Mouse (Mus musculus) E14TG2a.4 (cell line): ENCODE measurements around the gene Oit1.

Source experiments
- H3K27me3 ChIP-seq: 2 replicates; pipeline ENCODE4 v1.6.1; 2014; ENCODE audit warnings: low read length, control low read depth; ENCODE audit not compliant: insufficient read depth
- H3K36me3 ChIP-seq: 2 replicates; pipeline ENCODE4 v1.6.1; 2014; ENCODE audit warnings: low read length, control low read depth; ENCODE audit not compliant: insufficient read depth
- H3K4me1 ChIP-seq: replicated peaks from 2 replicates; pipeline ENCODE4 v1.6.1; 2014; ENCODE audit warnings: low read depth, low read length, control low read depth
- H3K4me3 ChIP-seq: replicated peaks from 2 replicates; pipeline ENCODE4 v1.5.1; 2014; ENCODE audit warnings: mild to moderate bottlenecking, low read length
- H3K9me3 ChIP-seq: 2 replicates; pipeline ENCODE4 v1.6.1; 2014; ENCODE audit warnings: low read length, control low read depth
- CTCF ChIP-seq: conservative IDR thresholded peaks from 2 replicates; pipeline ENCODE4 v1.5.1; 2014; ENCODE audit warnings: low read length
- NANOG ChIP-seq: IDR thresholded peaks from 2 replicates; pipeline ENCODE4 v1.6.1; 2014; ENCODE audit warnings: borderline replicate concordance, low read length, mixed read lengths
- POU5F1 ChIP-seq: IDR thresholded peaks from 2 replicates; pipeline ENCODE4 v1.6.1; 2014; ENCODE audit warnings: low read length, borderline replicate concordance

The Oit1 gene

DNA sequence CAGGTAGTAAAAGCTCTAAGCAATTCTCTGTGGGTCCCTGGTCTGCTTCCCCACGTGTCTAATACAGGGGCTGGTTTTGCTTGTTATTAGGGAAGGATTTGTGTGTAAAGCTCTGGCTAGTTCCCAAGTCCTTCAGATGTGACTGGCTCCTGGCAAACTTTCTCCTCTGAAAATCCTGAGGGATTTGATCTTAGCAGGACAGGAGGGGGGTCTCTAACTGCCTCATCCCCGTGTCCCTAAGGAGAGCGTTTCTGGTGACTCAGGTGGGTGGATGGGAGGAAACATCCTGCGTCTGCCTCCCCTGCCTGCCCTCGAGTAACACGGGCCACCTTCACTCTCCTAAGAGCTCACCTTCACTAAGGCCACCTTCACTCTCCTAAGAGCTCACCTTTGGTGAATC is 48.2 kb downstream of the Oit1 start:
- H3K4me1 ChIP-seq = 0 out of 2 replicates have a peak, but pooled peaks cover 4% of the 10 kb centered on the region
- no peaks in the 10 kb centered on the region for H3K36me3 ChIP-seq
- no peak overlapping the region for H3K4me3 ChIP-seq
- peaks cover 58% of the 10 kb centered on the region for H3K27me3 ChIP-seq
- H3K9me3 ChIP-seq = no peaks in the 10 kb centered on the region
- TF ChIP-seq CTCF (no peak), NANOG (no peak), POU5F1 (no peak)

DNA sequence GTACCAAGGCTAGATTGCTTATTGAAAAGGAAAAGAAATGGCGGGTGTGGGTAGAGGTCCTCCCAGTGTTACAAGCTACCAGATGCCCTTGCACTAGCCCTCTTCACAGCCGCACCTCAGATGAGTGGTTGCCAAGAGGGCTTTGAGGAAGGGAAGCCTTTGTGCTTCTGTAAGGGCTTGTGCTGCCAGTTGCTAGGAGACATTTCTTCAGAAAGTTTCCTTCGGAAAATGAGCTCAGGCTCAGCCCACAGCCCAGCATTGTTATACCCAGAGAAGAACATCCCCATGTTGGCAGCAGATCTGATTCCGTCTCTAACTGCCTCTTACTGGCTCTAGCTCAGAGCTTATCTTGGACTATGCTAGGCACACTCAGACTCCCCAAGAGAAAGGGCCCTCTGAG is 49.0 kb downstream of the Oit1 start:
- Histone ChIP-seq H3K36me3 (no peaks in the 10 kb centered on the region), H3K4me1 (0 out of 2 replicates have a peak, but pooled peaks cover 4% of the 10 kb centered on the region), H3K4me3 (no peak overlapping the region), H3K9me3 (no peaks in the 10 kb centered on the region), H3K27me3 (peaks cover 65% of the 10 kb centered on the region)
- no peak for TF ChIP-seq POU5F1
- no peak for TF ChIP-seq NANOG
- TF ChIP-seq CTCF = no peak

- TF ChIP-seq CTCF (no peak), POU5F1 (no peak), NANOG (no peak)
- H3K4me1 ChIP-seq = 0 out of 2 replicates have a peak, but pooled peaks cover 4% of the 10 kb centered on the region
- H3K27me3 ChIP-seq = peaks cover 76% of the 10 kb centered on the region
- H3K36me3 ChIP-seq = no peaks in the 10 kb centered on the region
- H3K4me3 ChIP-seq = no peak overlapping the region
- no peaks in the 10 kb centered on the region for H3K9me3 ChIP-seq
Measured at GRCm38 (mm10) chr14:8327371-8327770, 51.2 kb downstream of the Oit1 start.

DNA sequence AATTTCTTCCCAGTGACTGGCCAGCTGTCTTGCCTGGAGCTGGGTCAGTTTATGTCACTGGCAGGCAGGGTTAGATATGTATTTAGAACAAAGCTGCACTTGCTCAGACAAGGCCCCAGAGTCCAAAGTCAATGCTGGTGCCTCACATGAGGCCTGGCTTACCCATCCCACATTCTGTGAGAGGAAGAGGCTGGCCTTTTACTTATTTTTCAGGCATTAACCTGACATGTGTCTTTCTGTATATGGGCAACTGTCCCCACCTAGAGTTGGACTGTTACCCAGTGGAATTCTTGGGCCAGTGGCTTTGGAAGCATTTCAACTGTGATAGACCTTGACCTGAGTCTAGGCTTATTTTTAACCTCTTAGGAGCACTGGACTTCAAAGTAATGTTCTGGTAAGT is 51.6 kb downstream of the Oit1 start:
- Histone ChIP-seq H3K4me3 (no peak overlapping the region), H3K4me1 (0 out of 2 replicates have a peak, but pooled peaks cover 4% of the 10 kb centered on the region), H3K27me3 (peaks cover 72% of the 10 kb centered on the region), H3K9me3 (no peaks in the 10 kb centered on the region), H3K36me3 (no peaks in the 10 kb centered on the region)
- TF ChIP-seq CTCF (no peak), POU5F1 (no peak), NANOG (no peak)

- Histone ChIP-seq H3K4me1 (0 out of 2 replicates have a peak, but pooled peaks cover 4% of the 10 kb centered on the region), H3K4me3 (no peak overlapping the region), H3K36me3 (no peaks in the 10 kb centered on the region), H3K9me3 (no peaks in the 10 kb centered on the region), H3K27me3 (peaks cover 70% of the 10 kb centered on the region)
- TF ChIP-seq POU5F1 = no peak
- no peak for TF ChIP-seq CTCF
- no peak for TF ChIP-seq NANOG
Measured at GRCm38 (mm10) chr14:8325746-8326145, 52.8 kb downstream of the Oit1 start.

DNA sequence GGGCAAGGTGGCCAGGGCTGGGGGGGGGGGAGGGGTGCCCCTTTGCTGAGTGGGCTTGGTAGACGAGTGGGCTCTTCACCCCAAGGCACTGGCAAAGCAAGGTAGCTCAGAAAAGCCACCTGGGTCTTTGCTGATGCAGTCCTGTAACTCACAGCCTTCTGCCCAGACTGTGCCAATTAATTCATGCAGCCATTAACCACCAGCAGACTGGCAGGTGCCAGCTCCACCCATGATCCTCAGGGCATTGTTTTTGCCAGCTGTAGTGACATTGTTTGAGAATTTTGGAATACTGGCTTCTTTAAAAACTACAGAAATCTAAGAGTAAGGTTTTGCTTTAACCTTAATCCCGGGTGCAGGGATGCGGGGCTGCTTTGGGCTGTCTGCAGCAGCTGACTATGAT is 58.0 kb downstream of the Oit1 start:
- Histone ChIP-seq H3K9me3 (no peaks in the 10 kb centered on the region), H3K36me3 (no peaks in the 10 kb centered on the region), H3K4me1 (peaks cover 21% of the 10 kb centered on the region), H3K27me3 (peaks cover 78% of the 10 kb centered on the region), H3K4me3 (no peak overlapping the region)
- TF ChIP-seq POU5F1 = no peak

- no peak for TF ChIP-seq NANOG
- TF ChIP-seq POU5F1 = no peak
- TF ChIP-seq CTCF = no peak
- H3K4me1 ChIP-seq = peaks cover 31% of the 10 kb centered on the region
- H3K36me3 ChIP-seq = no peaks in the 10 kb centered on the region
- peaks cover 70% of the 10 kb centered on the region for H3K27me3 ChIP-seq
- no peaks in the 10 kb centered on the region for H3K9me3 ChIP-seq
- peak within 1 kb of the TSS; percentile 70 for H3K4me3 ChIP-seq
Measured at GRCm38 (mm10) chr14:8317194-8318097, 61.1 kb downstream of the Oit1 start, which contains the start of gene Fam107a. Fam107a (minus strand) TSS chr14:8318023.

- H3K4me1 ChIP-seq = peaks cover 31% of the 10 kb centered on the region
- peaks cover 77% of the 10 kb centered on the region for H3K27me3 ChIP-seq
- peak overlapping the region; percentile 70 for H3K4me3 ChIP-seq
- no peaks in the 10 kb centered on the region for H3K9me3 ChIP-seq
- H3K36me3 ChIP-seq = no peaks in the 10 kb centered on the region
- no peak for TF ChIP-seq POU5F1
- TF ChIP-seq CTCF = no peak
- TF ChIP-seq NANOG = no peak
Measured at GRCm38 (mm10) chr14:8316366-8317193, 62.0 kb downstream of the Oit1 start.
